Mouse (Mus musculus): ENCODE measurements at regions not wholly inside any gene's neighbourhood (a gene's known extent, or its start where the extent isn't known, plus 50 kb on each side); places are given as distances from the start of the nearest gene placed in this dataset.
"Not testable (repeated sequence)": the region's sequence is repeated elsewhere in the genome, so short reads cannot be mapped to it uniquely, and the experiment has no call there.

- no peak for DNase-seq (ENCODE audit: low read depth, low spot score)
Measured at GRCm38 (mm10) chr3:68794380-68795014, 74.9 kb upstream of the 1110032F04Rik start.

GRCm38 (mm10) chr3:68795641-68796040, 73.7 kb upstream of the 1110032F04Rik start:
- DNase-seq (ENCODE audit: low read depth, low spot score) = no peak

- not testable (repeated sequence) for DNase-seq (ENCODE audit: low read depth, low spot score)
Measured at GRCm38 (mm10) chr3:68798408-68798807, 71.0 kb upstream of the 1110032F04Rik start.

GRCm38 (mm10) chr3:68808866-68809265, 60.5 kb upstream of the 1110032F04Rik start:
- peak; percentile 12 for DNase-seq (ENCODE audit: low read depth, low spot score)

GRCm38 (mm10) chr3:68813461-68813860, 55.9 kb upstream of the 1110032F04Rik start:
- DNase-seq (ENCODE audit: low read depth, low spot score) = no peak

- DNase-seq (ENCODE audit: low read depth, low spot score) = no peak
Measured at GRCm38 (mm10) chr3:68814011-68814690, 55.2 kb upstream of the 1110032F04Rik start.

GRCm38 (mm10) chr3:68815621-68816020, 53.8 kb upstream of the 1110032F04Rik start:
- DNase-seq (ENCODE audit: low read depth, low spot score) = no peak

- no peak for DNase-seq (ENCODE audit: low read depth, low spot score)
Measured at GRCm38 (mm10) chr3:68817321-68817720, 52.1 kb upstream of the 1110032F04Rik start.
